Mouse (Mus musculus): ENCODE measurements around the gene Slc25a39. TPM values are rescaled to one million over a fixed set of nuclear protein-coding genes. Genes with fewer than 3 reads are reported as not detected.

Gene Slc25a39
- 282 and 283 TPM in 2 replicates for polyA plus RNA-seq (2014; fragmentation: Nextera tagmentation; extraction: Ambion mirVana)

GRCm38 (mm10) chr11:102407834-102408215, at the start of gene Slc25a39:
TSS of gene Slc25a39 (minus strand) at chr11:102407946.
- Histone ChIP-seq H3K4me1 (replicated peaks; ENCODE audit: control insufficient read depth, insufficient read depth, low read length) (peaks cover 27% of the 10 kb centered on the region), H3K36me3 (ENCODE audit: control insufficient read depth, insufficient read depth, low read length) (peaks cover 19% of the 10 kb centered on the region), H3K9me3 (ENCODE audit: control insufficient read depth, low read length) (no peaks in the 10 kb centered on the region), H3K4me2 (peak within 1 kb of the TSS; percentile 94), H3K27me3 (replicated peaks; ENCODE audit: control insufficient read depth, insufficient read depth, low read length) (no peaks in the 10 kb centered on the region), H3K9ac (ENCODE audit: low read depth, low read length) (peak within 1 kb of the TSS; percentile 74), H3K4me3 (ENCODE audit: low read depth, low read length) (peak within 1 kb of the TSS; percentile 67), H3K27ac (ENCODE audit: low read depth, low read length) (peak within 1 kb of the TSS; percentile 98)
- ATAC-seq (replicated peaks; ENCODE audit: low FRiP score) = peak; percentile 34; the same call in 1 of the 2 replicates
- under 1% methylated on average over 19 of the region's 19 CpGs for WGBS
- DNase-seq (ENCODE audit: low spot score) = no peak

GRCm38 (mm10) chr11:102455740-102456396, 48.1 kb upstream of the Slc25a39 start:
- WGBS = 11% methylated on average over 40 of the region's 40 CpGs
- ATAC-seq (replicated peaks; ENCODE audit: low FRiP score) = peak; percentile 73
- 0 out of 2 replicates have a peak overlapping the region, but pooled peaks have one; percentile 26 for H3K9ac ChIP-seq (ENCODE audit: low read depth, low read length)
- H3K27me3 ChIP-seq (replicated peaks; ENCODE audit: control insufficient read depth, insufficient read depth, low read length) = peaks cover 4% of the 10 kb centered on the region; the same call in 1 of the 2 replicates
- peaks cover 30% of the 10 kb centered on the region for H3K4me1 ChIP-seq (replicated peaks; ENCODE audit: control insufficient read depth, insufficient read depth, low read length)
- peak overlapping the region; percentile 43 for H3K27ac ChIP-seq (ENCODE audit: low read depth, low read length)
- no peaks in the 10 kb centered on the region for H3K36me3 ChIP-seq (ENCODE audit: control insufficient read depth, insufficient read depth, low read length)
- H3K4me3 ChIP-seq (ENCODE audit: low read depth, low read length) = peak overlapping the region; percentile 57
- peak; percentile 84 for DNase-seq (ENCODE audit: low spot score)
- H3K4me2 ChIP-seq = peak overlapping the region; percentile 89
- H3K9me3 ChIP-seq (ENCODE audit: control insufficient read depth, low read length) = no peaks in the 10 kb centered on the region

GRCm38 (mm10) chr11:102453131-102453530, 45.4 kb upstream of the Slc25a39 start:
- Histone ChIP-seq H3K4me1 (replicated peaks; ENCODE audit: control insufficient read depth, insufficient read depth, low read length) (peaks cover 24% of the 10 kb centered on the region), H3K9me3 (ENCODE audit: control insufficient read depth, low read length) (no peaks in the 10 kb centered on the region), H3K27ac (ENCODE audit: low read depth, low read length) (no peak overlapping the region), H3K36me3 (ENCODE audit: control insufficient read depth, insufficient read depth, low read length) (no peaks in the 10 kb centered on the region), H3K9ac (ENCODE audit: low read depth, low read length) (no peak overlapping the region), H3K4me2 (no peak overlapping the region), H3K4me3 (ENCODE audit: low read depth, low read length) (no peak overlapping the region), H3K27me3 (replicated peaks; ENCODE audit: control insufficient read depth, insufficient read depth, low read length) (peaks cover 19% of the 10 kb centered on the region)
- WGBS = 35% methylated on average over 10 of the region's 10 CpGs
- ATAC-seq (replicated peaks; ENCODE audit: low FRiP score) (no peak), DNase-seq (ENCODE audit: low spot score) (no peak)

DNA sequence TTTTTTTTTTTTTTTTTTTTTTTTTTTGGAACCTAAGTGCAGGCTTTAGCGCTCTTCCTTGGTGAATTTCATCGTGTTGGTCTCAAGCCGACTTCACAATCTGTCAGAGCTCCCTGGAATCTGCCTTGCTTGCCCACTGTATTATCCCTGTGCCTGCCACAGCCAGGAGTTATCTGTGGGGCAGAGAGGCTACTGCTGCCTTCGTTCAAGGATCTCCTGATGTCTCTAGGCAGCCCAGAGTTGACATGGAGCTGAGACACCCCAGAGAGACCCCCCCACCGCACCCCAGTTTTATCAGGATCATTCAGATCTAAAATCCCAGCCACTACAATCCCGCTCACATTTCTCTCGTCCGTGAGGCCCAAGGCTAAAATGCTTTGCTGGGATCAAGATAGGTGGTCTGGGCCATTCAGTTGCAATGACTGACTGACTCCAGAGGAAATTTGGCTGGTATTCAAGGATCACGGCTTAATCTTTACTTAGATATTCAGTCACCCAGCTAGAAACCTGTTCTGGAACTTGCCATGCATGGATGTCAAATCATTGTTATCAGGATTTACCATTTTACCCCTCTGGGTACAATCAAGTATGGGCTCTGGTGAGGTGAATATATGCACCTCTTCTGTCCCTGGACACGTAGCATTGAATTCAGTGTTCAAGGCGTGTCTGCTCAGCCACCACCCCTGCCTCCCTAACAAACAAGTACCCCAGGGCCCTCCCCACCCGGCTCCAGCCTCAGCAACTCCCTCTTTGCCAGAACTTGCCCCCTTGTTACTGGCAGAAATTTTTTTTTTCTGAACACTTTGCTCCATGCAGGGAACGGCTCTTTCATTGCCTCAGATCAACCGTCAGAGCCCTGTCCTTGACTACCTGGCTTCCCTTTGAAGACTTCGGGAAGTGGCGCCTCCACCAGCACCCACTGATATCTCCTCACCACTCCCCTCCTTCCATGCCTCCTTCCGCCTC, 41.6 kb upstream of the Slc25a39 start:
- Histone ChIP-seq H3K4me2 (no peak overlapping the region), H3K9me3 (ENCODE audit: control insufficient read depth, low read length) (no peaks in the 10 kb centered on the region), H3K27ac (ENCODE audit: low read depth, low read length) (no peak overlapping the region), H3K9ac (ENCODE audit: low read depth, low read length) (no peak overlapping the region), H3K4me3 (ENCODE audit: low read depth, low read length) (no peak overlapping the region), H3K4me1 (replicated peaks; ENCODE audit: control insufficient read depth, insufficient read depth, low read length) (peaks cover 32% of the 10 kb centered on the region), H3K36me3 (ENCODE audit: control insufficient read depth, insufficient read depth, low read length) (no peaks in the 10 kb centered on the region), H3K27me3 (replicated peaks; ENCODE audit: control insufficient read depth, insufficient read depth, low read length) (peaks cover 39% of the 10 kb centered on the region)
- 51% methylated on average over 17 of the region's 17 CpGs for WGBS
- ATAC-seq (replicated peaks; ENCODE audit: low FRiP score) (no peak), DNase-seq (ENCODE audit: low spot score) (no peak)

- 17% methylated on average over 8 of the region's 8 CpGs for WGBS
- peaks cover 46% of the 10 kb centered on the region for H3K27me3 ChIP-seq (replicated peaks; ENCODE audit: control insufficient read depth, insufficient read depth, low read length)
- H3K4me1 ChIP-seq (replicated peaks; ENCODE audit: control insufficient read depth, insufficient read depth, low read length) = peaks cover 32% of the 10 kb centered on the region
- no peak overlapping the region for H3K9ac ChIP-seq (ENCODE audit: low read depth, low read length)
- no peak overlapping the region for H3K27ac ChIP-seq (ENCODE audit: low read depth, low read length)
- ATAC-seq (replicated peaks; ENCODE audit: low FRiP score) = no peak
- DNase-seq (ENCODE audit: low spot score) = no peak
- H3K4me2 ChIP-seq = no peak overlapping the region
- no peaks in the 10 kb centered on the region for H3K9me3 ChIP-seq (ENCODE audit: control insufficient read depth, low read length)
- H3K4me3 ChIP-seq (ENCODE audit: low read depth, low read length) = no peak overlapping the region
- no peaks in the 10 kb centered on the region for H3K36me3 ChIP-seq (ENCODE audit: control insufficient read depth, insufficient read depth, low read length)
Measured at GRCm38 (mm10) chr11:102448327-102448726, 40.6 kb upstream of the Slc25a39 start.

GRCm38 (mm10) chr11:102447497-102447896, 39.8 kb upstream of the Slc25a39 start, which contains the start of gene Fam171a2:
TSS of gene Fam171a2 (minus strand) at chr11:102447682.
- ATAC-seq (replicated peaks; ENCODE audit: low FRiP score) (peak; percentile 74), DNase-seq (ENCODE audit: low spot score) (peak; percentile 86)
- Histone ChIP-seq H3K9ac (ENCODE audit: low read depth, low read length) (peak within 1 kb of the TSS; percentile 82), H3K4me1 (replicated peaks; ENCODE audit: control insufficient read depth, insufficient read depth, low read length) (peaks cover 32% of the 10 kb centered on the region), H3K36me3 (ENCODE audit: control insufficient read depth, insufficient read depth, low read length) (no peaks in the 10 kb centered on the region), H3K27ac (ENCODE audit: low read depth, low read length) (peak within 1 kb of the TSS; percentile 52; the same call in 1 of the 2 replicates), H3K4me2 (peak within 1 kb of the TSS; percentile 99), H3K9me3 (ENCODE audit: control insufficient read depth, low read length) (no peaks in the 10 kb centered on the region), H3K27me3 (replicated peaks; ENCODE audit: control insufficient read depth, insufficient read depth, low read length) (peaks cover 46% of the 10 kb centered on the region), H3K4me3 (ENCODE audit: low read depth, low read length) (peak within 1 kb of the TSS; percentile 76)
- WGBS = 0% methylated on average over 40 of the region's 40 CpGs

DNA sequence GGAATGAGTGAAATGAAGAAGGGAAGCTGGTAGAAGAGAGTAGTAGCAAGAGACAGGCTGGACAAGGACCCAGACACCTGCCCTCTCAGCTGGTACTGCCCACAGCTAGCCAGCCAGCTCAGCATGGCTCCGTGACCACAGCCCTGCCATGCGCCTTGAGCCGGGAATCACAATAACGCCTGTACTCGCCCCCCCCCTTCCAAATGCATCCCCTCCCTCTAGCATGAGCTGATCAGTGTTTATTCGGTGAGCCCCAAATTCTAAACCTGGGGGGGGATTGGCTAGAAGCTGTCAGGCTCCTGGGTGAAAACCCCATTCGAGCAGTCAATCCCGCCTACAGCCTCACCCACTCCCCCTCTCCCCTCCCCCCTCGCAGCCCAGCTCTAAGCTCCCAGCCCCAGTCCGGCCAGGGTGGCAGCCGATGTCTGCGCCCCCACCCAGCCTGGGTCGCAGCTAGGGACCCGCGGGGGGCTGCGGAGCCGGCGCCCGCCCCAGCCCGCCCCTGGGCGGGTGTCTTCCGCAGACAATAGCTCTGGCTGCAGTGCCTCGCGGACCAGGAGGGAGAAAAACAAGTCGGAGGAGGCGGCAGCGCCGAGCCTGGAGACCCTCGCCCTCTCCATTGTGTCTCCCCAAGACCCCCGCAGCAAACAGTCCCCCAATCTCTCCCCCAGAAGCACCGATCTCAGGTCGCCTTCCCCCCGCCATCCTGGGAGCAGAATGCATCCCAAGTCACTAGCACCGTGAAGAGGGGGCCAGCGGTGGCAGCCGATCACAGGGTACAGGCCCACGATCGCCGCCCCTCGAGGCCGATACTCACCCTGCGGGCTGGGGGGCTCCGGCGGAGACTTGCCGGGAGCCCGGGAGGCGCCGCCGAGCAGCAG, 39.1 kb upstream of the Slc25a39 start:
- H3K9ac ChIP-seq (ENCODE audit: low read depth, low read length) = peak overlapping the region; percentile 82
- peak; percentile 69 for DNase-seq (ENCODE audit: low spot score)
- peak overlapping the region; percentile 76 for H3K4me3 ChIP-seq (ENCODE audit: low read depth, low read length)
- 1% methylated on average over 47 of the region's 49 CpGs for WGBS
- H3K4me2 ChIP-seq = peak overlapping the region; percentile 99
- H3K36me3 ChIP-seq (ENCODE audit: control insufficient read depth, insufficient read depth, low read length) = no peaks in the 10 kb centered on the region
- peaks cover 32% of the 10 kb centered on the region for H3K4me1 ChIP-seq (replicated peaks; ENCODE audit: control insufficient read depth, insufficient read depth, low read length)
- H3K27ac ChIP-seq (ENCODE audit: low read depth, low read length) = peak overlapping the region; percentile 52; the same call in 1 of the 2 replicates
- H3K27me3 ChIP-seq (replicated peaks; ENCODE audit: control insufficient read depth, insufficient read depth, low read length) = peaks cover 46% of the 10 kb centered on the region
- H3K9me3 ChIP-seq (ENCODE audit: control insufficient read depth, low read length) = no peaks in the 10 kb centered on the region
- ATAC-seq (replicated peaks; ENCODE audit: low FRiP score) = peak; percentile 46

GRCm38 (mm10) chr11:102445891-102446361, 38.2 kb upstream of the Slc25a39 start:
- Histone ChIP-seq H3K4me3 (ENCODE audit: low read depth, low read length) (peak overlapping the region; percentile 76), H3K4me1 (replicated peaks; ENCODE audit: control insufficient read depth, insufficient read depth, low read length) (peaks cover 32% of the 10 kb centered on the region), H3K27ac (ENCODE audit: low read depth, low read length) (no peak overlapping the region), H3K4me2 (peak overlapping the region; percentile 99), H3K9ac (ENCODE audit: low read depth, low read length) (peak overlapping the region; percentile 0; the same call in 1 of the 2 replicates), H3K9me3 (ENCODE audit: control insufficient read depth, low read length) (no peaks in the 10 kb centered on the region), H3K27me3 (replicated peaks; ENCODE audit: control insufficient read depth, insufficient read depth, low read length) (peaks cover 46% of the 10 kb centered on the region), H3K36me3 (ENCODE audit: control insufficient read depth, insufficient read depth, low read length) (no peaks in the 10 kb centered on the region)
- no peak for ATAC-seq (replicated peaks; ENCODE audit: low FRiP score)
- WGBS = 27% methylated on average over 7 of the region's 7 CpGs
- DNase-seq (ENCODE audit: low spot score) = no peak

Measured in liver, embryonic 11.5 days (tissue).